Mouse (Mus musculus): ENCODE results near the gene Marveld2.

DNA sequence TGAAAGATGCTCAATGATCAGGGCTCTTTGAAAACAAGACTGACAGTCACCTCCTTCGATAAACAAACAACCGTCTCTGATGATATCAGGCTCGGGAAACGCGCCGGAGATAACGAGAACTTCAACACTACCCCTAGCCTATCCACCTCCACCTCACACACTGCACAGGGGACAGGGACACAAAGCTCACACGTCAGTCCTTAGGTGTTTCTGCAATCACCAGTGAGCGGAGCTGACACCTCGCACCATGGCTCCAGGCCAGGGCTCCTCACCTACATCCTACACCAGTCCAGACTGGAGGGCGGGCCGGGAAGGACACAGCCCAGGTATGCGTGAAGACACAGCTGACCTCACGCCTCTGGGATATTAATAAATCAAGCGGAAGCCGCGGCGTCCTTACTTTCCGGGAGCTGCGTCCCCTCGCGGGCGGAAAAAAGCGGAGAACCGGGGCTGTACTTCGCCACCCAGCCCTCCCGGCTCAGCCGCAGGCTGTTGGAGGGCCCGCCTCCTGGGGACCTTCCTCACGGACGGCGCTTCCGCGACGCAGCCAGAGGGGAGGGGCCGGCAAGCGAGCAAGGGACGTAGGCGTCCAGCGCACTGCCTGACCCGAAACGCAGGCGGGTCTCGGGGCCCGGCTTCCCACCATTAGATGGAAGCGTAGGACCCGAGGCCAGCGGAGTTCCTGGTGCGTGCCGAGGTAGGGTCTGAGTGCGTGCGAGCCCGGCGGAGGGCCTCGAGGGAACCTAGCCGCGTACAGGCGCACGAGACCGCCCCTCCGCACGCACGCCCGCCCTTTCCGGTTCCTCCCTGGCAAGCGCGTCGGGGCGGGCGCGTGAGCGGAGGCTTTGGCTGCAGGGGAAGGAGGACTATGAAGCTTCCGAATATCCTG is 34.0 kb upstream of the Marveld2 start, which contains the start of the genes Ak6 and Rad17:
- TF ChIP-seq CTCF (IDR thresholded peaks at IDR 0.05; ENCODE audit: extremely low read depth, insufficient read depth, low read length) (no peak), POLR2A (IDR thresholded peaks at IDR 0.05; ENCODE audit: extremely low read depth, insufficient read depth, low read length) (peak; percentile 53; the same call in 1 of the 2 replicates)

All from cortical plate, adult 2 months (tissue).